Mouse (Mus musculus) heart, embryonic 15.5 days (tissue): ENCODE measurements around the gene Kdm1b. TPM values are rescaled to one million over a fixed set of nuclear protein-coding genes. Genes with fewer than 3 reads are reported as not detected.
A peak's percentile ranks its signal among the peaks of the same experiment; 100 is the strongest.

Experiments
- ATAC-seq: fragments of 200-750 bp; cut with Nextera tagmentation; replicated peaks from 2 replicates; pipeline ENCODE4 v1.8.0; 2017; ENCODE audit warnings: low read depth, moderate TSS enrichment; ENCODE audit not compliant: insufficient number of reproducible peaks, insufficient read depth, low FRiP score
- H3K27ac ChIP-seq: fragments of 300-500 bp; sonication (generic); 2 replicates; pipeline ENCODE4 v1.5.1; 2015; ENCODE audit warnings: mild to moderate bottlenecking, inconsistent platforms
- H3K27me3 ChIP-seq: fragments of 300-500 bp; sonication (generic); 2 replicates; pipeline ENCODE4 v1.6.1; 2015; ENCODE audit warnings: inconsistent platforms
- H3K36me3 ChIP-seq: fragments of 300-500 bp; sonication (generic); 2 replicates; pipeline ENCODE4 v1.6.1; 2015; ENCODE audit warnings: mild to moderate bottlenecking, inconsistent platforms
- H3K4me1 ChIP-seq: fragments of 300-500 bp; sonication (generic); replicated peaks from 2 replicates; pipeline ENCODE4 v1.6.1; 2015; ENCODE audit warnings: inconsistent platforms
- H3K4me2 ChIP-seq: fragments of 300-500 bp; sonication (generic); 2 replicates; pipeline ENCODE4 v1.6.1; 2015; ENCODE audit warnings: inconsistent platforms, mild to moderate bottlenecking, moderate library complexity
- H3K4me3 ChIP-seq: fragments of 300-500 bp; sonication (generic); 2 replicates; pipeline ENCODE4 v1.5.1; 2015; ENCODE audit warnings: mild to moderate bottlenecking, inconsistent platforms
- H3K9ac ChIP-seq: fragments of 300-500 bp; sonication (generic); 2 replicates; pipeline ENCODE4 v1.6.1; 2015; ENCODE audit warnings: mild to moderate bottlenecking, inconsistent platforms
- H3K9me3 ChIP-seq: fragments of 300-500 bp; sonication (generic); replicated peaks from 2 replicates; pipeline ENCODE4 v1.6.1; 2016; ENCODE audit warnings: inconsistent platforms
- WGBS: fragments of 180-500 bp; shearing (Covaris S2); methylation state at CpG from one replicate; pipeline ENCODE4 v1.1.7; 2015; ENCODE audit warnings: mixed read lengths; 5-methylcytosine and 5-hydroxymethylcytosine counted together
- polyA plus RNA-seq: library from polyadenylated mRNA; unstranded; fragments of >200 nt; fragmentation: Nextera tagmentation; extraction: Ambion mirVana; gene quantifications from 2 replicates; pipeline ENCODE4 v1.2.1, GENCODE M21; 2015

The Kdm1b gene
- polyA plus RNA-seq, 1 experiment from 2014 or later = 6.1 TPM

DNA sequence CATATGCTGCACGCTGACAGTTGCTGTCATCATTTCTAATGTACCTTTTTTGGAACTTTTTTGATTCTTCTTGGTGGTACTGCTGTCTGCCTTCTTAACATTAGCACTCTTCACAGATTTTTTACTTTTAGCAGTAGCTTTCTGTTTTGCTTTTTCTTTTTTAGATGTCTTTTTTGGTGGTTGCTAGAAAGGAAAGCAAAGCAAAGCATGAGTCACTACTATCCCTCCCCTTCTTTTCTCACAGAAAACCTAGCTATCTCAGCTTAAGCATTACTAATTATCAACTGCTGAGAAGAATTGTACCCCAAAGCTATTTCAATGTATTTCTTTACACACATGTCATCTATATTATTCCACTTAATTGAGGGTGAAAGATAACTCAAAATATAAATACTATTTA is 45.1 kb downstream of the Kdm1b start:
- Histone ChIP-seq H3K27ac (no peak overlapping the region), H3K4me2 (no peak overlapping the region), H3K4me3 (no peak overlapping the region), H3K4me1 (no peaks in the 10 kb centered on the region), H3K27me3 (no peaks in the 10 kb centered on the region), H3K9ac (no peak overlapping the region), H3K9me3 (no peaks in the 10 kb centered on the region), H3K36me3 (peaks cover 51% of the 10 kb centered on the region)
- WGBS = 84% methylated on average over 1 of the region's 1 CpGs
- ATAC-seq = no peak

DNA sequence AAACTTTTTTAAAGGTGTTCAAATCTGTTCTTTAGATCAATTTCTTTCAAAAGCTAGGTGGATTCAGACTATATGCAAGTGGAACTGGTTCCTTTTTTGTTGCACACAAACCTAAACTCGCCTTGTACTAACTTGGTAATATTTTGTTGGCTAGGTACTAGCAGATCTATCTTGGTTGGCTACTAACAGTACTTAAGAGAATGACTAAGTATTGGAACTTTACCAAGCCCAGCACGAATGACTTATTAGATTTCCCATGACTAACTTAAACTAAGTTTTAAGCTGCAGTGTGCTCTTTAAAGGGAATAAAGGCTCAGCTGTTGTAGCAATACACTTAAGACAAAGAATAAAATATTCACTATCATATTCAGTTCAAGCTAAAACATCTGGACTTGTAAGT is 46.0 kb downstream of the Kdm1b start:
- Histone ChIP-seq H3K36me3 (peaks cover 58% of the 10 kb centered on the region), H3K9me3 (no peaks in the 10 kb centered on the region), H3K4me2 (no peak overlapping the region), H3K27me3 (no peaks in the 10 kb centered on the region), H3K27ac (no peak overlapping the region), H3K4me1 (no peaks in the 10 kb centered on the region), H3K4me3 (no peak overlapping the region), H3K9ac (no peak overlapping the region)
- 79% methylated on average over 2 of the region's 2 CpGs for WGBS
- ATAC-seq = no peak

DNA sequence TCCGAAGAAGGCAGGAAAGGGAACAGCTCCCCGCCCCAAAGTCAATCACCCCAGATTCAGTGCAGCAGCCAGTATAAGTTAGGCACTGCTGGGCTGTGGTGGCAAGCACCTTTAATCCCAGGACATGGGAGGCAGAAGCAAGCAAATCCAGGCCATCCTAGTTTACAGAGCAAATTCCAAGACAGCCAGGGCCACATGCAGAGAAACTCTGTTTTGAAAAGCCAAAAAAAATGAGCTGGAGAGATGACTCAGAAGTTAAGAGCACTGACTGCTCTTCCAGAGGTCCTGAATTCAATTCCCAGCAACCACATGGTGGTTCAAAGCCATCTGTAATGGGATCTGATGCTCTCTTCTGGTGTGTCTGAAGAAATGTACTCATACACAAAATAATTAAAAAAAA is 50.5 kb downstream of the Kdm1b start:
- Histone ChIP-seq H3K9me3 (no peaks in the 10 kb centered on the region), H3K27ac (no peak overlapping the region), H3K4me2 (no peak overlapping the region), H3K4me1 (peaks cover 12% of the 10 kb centered on the region), H3K4me3 (no peak overlapping the region), H3K36me3 (peaks cover 54% of the 10 kb centered on the region), H3K27me3 (no peaks in the 10 kb centered on the region), H3K9ac (no peak overlapping the region)
- WGBS = 94% methylated on average over 2 of the region's 2 CpGs
- no peak for ATAC-seq

DNA sequence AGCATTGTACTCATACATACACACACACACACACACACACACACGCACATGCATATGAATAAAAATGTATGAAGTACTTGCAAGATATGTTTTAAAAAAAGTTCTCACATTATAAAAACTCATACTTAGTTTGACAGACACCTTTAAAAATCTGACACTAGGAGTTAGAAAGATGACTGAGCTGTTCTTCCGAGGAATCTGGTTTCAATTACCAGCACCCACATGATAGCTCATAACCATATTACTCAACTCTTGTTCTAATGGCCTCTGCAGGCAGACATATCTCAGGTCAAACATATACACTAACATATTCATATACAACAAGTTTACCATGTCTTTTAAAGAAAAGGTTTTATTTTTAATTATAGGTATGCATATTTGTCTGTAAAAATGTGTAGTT is 53.3 kb downstream of the Kdm1b start:
- Histone ChIP-seq H3K9me3 (no peaks in the 10 kb centered on the region), H3K36me3 (peaks cover 56% of the 10 kb centered on the region), H3K9ac (no peak overlapping the region), H3K4me1 (peaks cover 12% of the 10 kb centered on the region), H3K27me3 (no peaks in the 10 kb centered on the region), H3K4me2 (no peak overlapping the region), H3K4me3 (no peak overlapping the region), H3K27ac (no peak overlapping the region)
- WGBS = 90% methylated on average over 2 of the region's 2 CpGs
- ATAC-seq = no peak

DNA sequence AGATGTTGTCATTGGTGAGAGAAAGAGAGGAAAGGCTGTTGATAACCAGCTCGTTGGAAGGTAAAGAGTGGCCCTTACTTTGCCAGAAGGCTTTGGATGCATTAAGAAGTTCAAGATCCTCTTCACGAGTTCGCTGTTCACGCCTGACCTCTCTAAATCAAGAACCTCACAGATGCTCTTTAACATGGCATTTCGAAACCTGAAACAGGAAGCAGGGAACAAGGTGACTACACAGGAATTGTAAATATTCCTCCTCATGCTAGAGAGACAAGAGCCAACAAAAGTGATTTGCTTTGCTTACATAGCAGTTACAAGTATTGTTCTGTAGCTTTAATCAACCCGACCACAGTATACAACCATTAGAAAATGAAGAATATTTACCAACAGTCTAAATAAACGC is 56.0 kb downstream of the Kdm1b start:
- Histone ChIP-seq H3K36me3 (peaks cover 40% of the 10 kb centered on the region), H3K4me3 (no peak overlapping the region)
- ATAC-seq = no peak

DNA sequence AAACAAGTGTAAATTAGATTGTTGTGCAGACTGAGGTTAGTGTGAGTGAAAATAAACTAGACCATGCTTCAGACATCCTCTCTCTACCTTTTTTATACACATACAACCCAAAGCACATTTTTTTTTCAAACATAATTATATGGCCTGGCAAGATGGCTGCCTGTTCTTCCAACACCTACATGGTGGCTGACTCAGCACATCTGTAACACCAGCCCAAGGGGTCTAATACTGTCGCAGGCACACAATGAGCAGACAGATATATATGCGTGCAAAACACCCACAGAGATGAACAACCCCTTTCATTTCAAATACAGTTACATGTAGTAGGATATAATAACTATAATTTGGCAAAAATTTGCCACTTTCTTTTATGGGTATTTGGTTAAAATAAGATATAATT is 57.3 kb downstream of the Kdm1b start:
- H3K36me3 ChIP-seq = peaks cover 37% of the 10 kb centered on the region
- no peak overlapping the region for H3K27ac ChIP-seq
- H3K4me3 ChIP-seq = no peak overlapping the region
- peaks cover 22% of the 10 kb centered on the region for H3K4me1 ChIP-seq
- H3K4me2 ChIP-seq = no peak overlapping the region
- WGBS = 87% methylated on average over 2 of the region's 2 CpGs
- no peak for ATAC-seq
- H3K9ac ChIP-seq = no peak overlapping the region
- no peaks in the 10 kb centered on the region for H3K27me3 ChIP-seq
- no peaks in the 10 kb centered on the region for H3K9me3 ChIP-seq

More for the DNA sequence above, 56.0 kb downstream of the Kdm1b start:
- no peaks in the 10 kb centered on the region for H3K9me3 ChIP-seq
- no peaks in the 10 kb centered on the region for H3K27me3 ChIP-seq
- no peak overlapping the region for H3K27ac ChIP-seq
- H3K4me2 ChIP-seq = no peak overlapping the region
- H3K9ac ChIP-seq = no peak overlapping the region
- H3K4me1 ChIP-seq = peaks cover 26% of the 10 kb centered on the region
- WGBS = 76% methylated on average over 7 of the region's 7 CpGs

DNA sequence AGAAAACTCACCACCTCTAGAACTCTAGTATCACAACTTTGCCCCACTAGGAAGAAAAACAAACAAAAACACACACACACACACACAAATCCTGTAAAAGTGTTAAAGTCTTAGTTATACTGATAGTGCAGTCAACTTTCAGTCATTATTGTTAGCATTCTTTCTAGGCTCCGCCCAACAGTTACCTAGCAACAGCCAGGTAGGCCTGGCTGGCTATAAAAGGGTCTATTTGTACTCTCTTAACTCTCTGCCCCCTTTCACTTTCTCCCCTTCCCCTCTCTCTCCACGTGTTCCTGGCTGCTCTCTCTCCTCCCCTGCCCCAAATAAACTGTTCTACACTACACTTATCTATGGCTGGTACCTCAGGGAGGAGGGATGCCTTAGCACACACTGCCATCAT is 60.8 kb downstream of the Kdm1b start:
- WGBS = 28% methylated on average over 2 of the region's 2 CpGs
- Histone ChIP-seq H3K27ac (no peak overlapping the region), H3K4me2 (peak overlapping the region; percentile 76)

DNA sequence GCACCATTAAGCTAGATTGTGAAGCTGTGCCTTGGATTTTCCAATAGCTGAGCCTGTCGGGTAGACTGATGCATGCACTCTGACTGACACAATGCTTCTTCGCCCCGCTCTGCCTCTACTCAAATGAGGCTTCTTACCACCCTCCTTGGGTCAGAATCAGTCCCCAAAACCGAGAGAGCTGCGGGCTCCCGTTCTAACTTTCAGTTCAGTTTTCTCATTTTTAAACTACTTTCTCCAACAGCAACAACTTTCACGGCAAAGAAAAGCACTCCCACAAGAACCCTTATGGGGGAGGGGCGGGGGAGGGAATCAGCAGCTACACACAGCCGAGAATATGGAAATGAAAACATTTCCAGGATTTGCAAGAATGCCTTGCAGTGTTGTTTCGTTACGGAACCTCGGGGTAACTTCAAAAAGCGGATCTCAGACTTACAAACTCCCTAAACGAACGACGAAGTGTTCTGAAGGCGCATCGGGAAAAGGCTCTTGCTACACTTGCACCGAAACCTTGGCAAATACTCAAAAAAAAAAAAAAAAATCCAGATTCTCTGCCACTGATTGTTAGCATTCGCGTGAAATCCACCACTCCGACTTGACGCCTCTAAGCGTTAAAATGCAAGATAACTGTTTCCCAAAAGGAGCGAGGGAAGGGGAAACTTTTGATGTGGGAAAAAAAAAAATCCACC is 61.7 kb downstream of the Kdm1b start:
- Histone ChIP-seq H3K36me3 (peaks cover 8% of the 10 kb centered on the region), H3K4me3 (peak overlapping the region; percentile 87), H3K9ac (peak overlapping the region; percentile 86), H3K27ac (peak overlapping the region; percentile 100), H3K4me2 (peak overlapping the region; percentile 76), H3K9me3 (no peaks in the 10 kb centered on the region), H3K27me3 (no peaks in the 10 kb centered on the region), H3K4me1 (peaks cover 27% of the 10 kb centered on the region)
- under 1% methylated on average over 25 of the region's 25 CpGs for WGBS
- no peak for ATAC-seq

More for the DNA sequence above, 60.8 kb downstream of the Kdm1b start:
- Histone ChIP-seq H3K36me3 (peaks cover 14% of the 10 kb centered on the region), H3K4me3 (peak overlapping the region; percentile 87), H3K9me3 (no peaks in the 10 kb centered on the region), H3K27me3 (no peaks in the 10 kb centered on the region), H3K9ac (0 out of 2 replicates have a peak overlapping the region, but pooled peaks have one; percentile 23), H3K4me1 (peaks cover 27% of the 10 kb centered on the region)
- no peak for ATAC-seq

DNA sequence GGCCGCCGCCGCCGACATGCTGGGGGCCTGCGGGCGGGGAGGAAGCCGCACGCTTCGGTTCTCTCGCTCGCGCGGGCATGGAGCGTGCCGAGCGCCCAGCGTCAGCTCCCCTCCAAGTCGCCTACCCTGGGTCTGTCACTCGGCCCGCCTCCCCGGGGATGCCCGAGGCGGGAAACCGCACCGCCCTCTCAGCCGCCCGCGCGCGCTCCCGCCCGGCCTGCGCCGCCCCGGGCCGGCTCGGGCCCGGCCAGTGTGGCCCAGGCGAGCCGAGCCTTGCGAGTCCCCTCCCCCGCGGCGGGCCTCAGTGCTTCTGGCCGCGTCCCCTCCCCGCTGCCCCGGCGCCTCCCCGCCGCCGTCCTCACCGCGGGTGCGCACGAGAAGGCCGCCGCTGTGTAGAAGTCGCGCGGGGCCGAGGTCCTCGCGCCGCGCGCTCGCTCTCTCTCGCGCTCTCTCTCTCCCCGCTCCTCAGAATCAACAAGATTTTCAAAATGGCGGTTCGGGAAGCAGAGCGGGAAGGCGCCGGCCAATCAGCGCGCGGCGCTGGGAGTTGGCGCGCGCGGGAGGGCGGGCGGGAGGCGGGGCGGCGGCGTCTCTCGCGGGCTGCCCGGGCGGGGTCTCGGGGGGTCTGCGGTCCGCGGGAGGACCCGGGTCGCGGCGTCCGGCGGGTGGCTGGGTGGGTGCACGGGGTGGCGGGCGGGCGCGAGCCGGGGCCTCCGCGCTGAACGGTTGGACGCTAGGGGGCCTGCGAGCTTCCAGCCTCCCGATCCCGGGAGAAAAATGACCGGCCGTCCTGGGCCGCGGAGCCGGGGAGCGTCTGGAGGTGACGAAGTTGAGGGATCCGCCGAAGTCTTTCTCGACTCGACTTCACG is 62.6 kb downstream of the Kdm1b start, which contains the start of gene Dek:
TSS of gene Dek (minus strand) at position 491 of the 869 bp plus-strand sequence.
- under 1% methylated on average over 88 of the region's 129 CpGs for WGBS
- peaks cover 34% of the 10 kb centered on the region for H3K4me1 ChIP-seq
- no peaks in the 10 kb centered on the region for H3K27me3 ChIP-seq
- H3K27ac ChIP-seq = peak within 1 kb of the TSS; percentile 100
- H3K36me3 ChIP-seq = 0 out of 2 replicates have a peak, but pooled peaks cover 3% of the 10 kb centered on the region
- H3K9ac ChIP-seq = peak within 1 kb of the TSS; percentile 86
- peak; percentile 90 for ATAC-seq
- no peaks in the 10 kb centered on the region for H3K9me3 ChIP-seq
- H3K4me2 ChIP-seq = peak within 1 kb of the TSS; percentile 76
- peak within 1 kb of the TSS; percentile 87 for H3K4me3 ChIP-seq

DNA sequence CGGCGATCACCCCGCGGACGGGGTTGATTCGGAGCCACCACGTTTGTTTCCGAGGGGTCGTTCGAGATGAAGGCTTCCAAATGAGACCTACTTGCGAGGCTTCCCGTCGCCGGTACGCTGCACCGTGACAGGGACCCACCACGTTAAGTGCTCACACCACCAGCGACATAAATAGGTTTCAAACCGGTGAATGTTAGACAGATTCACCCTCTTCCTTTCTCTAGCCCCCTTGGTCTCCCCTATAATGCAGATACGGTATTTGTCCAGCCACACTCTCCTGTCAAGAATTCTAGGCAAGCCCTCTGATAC is 63.2 kb downstream of the Kdm1b start:
- H3K4me3 ChIP-seq = peak overlapping the region; percentile 87
- peak overlapping the region; percentile 76 for H3K4me2 ChIP-seq
- 0 out of 2 replicates have a peak, but pooled peaks have one; percentile 4 for ATAC-seq
- peaks cover 36% of the 10 kb centered on the region for H3K4me1 ChIP-seq
- H3K9ac ChIP-seq = peak overlapping the region; percentile 86
- WGBS = under 1% methylated on average over 20 of the region's 20 CpGs
- peak overlapping the region; percentile 100 for H3K27ac ChIP-seq
- no peaks in the 10 kb centered on the region for H3K27me3 ChIP-seq
- no peaks in the 10 kb centered on the region for H3K9me3 ChIP-seq
- H3K36me3 ChIP-seq = no peaks in the 10 kb centered on the region

DNA sequence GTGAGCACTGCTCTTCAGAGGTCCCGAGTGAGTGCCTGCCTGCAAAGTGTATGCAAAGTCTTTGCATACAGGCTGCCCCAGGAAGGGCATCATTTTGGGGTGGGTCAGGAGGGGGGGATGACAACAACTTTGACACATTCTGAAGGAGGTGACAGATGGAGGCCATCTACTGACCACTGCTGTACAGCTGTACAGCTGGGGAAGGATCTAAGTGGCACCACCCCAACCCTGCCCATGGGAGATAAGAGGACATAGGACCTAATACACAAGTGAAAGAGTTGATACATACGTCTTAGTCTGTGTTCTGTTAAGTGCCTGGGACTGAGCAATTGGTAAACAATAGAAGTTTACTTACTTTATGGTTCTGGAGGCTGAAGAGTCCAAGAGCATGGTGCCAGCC is 65.9 kb downstream of the Kdm1b start:
- Histone ChIP-seq H3K27me3 (no peaks in the 10 kb centered on the region), H3K9me3 (no peaks in the 10 kb centered on the region), H3K27ac (no peak overlapping the region), H3K36me3 (no peaks in the 10 kb centered on the region), H3K4me3 (no peak overlapping the region), H3K4me2 (no peak overlapping the region), H3K9ac (no peak overlapping the region), H3K4me1 (peaks cover 43% of the 10 kb centered on the region)
- 65% methylated on average over 2 of the region's 2 CpGs for WGBS
- ATAC-seq = no peak
